Mouse (Mus musculus) forebrain, embryonic 14.5 days (tissue): ENCODE measurements around the gene Pnkp. TPM values are rescaled to one million over a fixed set of nuclear protein-coding genes. Genes with fewer than 3 reads are reported as not detected.

ENCODE experiments used
- ATAC-seq: fragments of 200-750 bp; cut with Nextera tagmentation; 2 replicates; pipeline ENCODE4 v1.8.0; 2017; ENCODE audit warnings: mild to moderate bottlenecking, moderate library complexity
- DNase-seq: peaks from one replicate; pipeline ENCODE4 v3.0.0-alpha.2; 2015; ENCODE audit warnings: low spot score
- H3K27ac ChIP-seq: fragments of 300-500 bp; sonication (generic); 2 replicates; pipeline ENCODE4 v1.5.1; 2014; ENCODE audit warnings: low read depth, mild to moderate bottlenecking, control low read depth, low read length, moderate library complexity
- H3K27me3 ChIP-seq: fragments of 300-500 bp; sonication (generic); replicated peaks from 2 replicates; pipeline ENCODE4 v1.6.1; 2014; ENCODE audit warnings: low read length, control low read depth, mixed read lengths; ENCODE audit not compliant: control insufficient read depth, insufficient read depth
- H3K36me3 ChIP-seq: fragments of 300-500 bp; sonication (generic); 2 replicates; pipeline ENCODE4 v1.6.1; 2014; ENCODE audit warnings: low read length, control low read depth; ENCODE audit not compliant: control insufficient read depth, insufficient read depth
- H3K4me1 ChIP-seq: fragments of 300-500 bp; sonication (generic); 2 replicates; pipeline ENCODE4 v1.6.1; 2014; ENCODE audit warnings: antibody characterized with exemption, low read length, control low read depth; ENCODE audit not compliant: control insufficient read depth, insufficient read depth
- H3K4me2 ChIP-seq: fragments of 300-500 bp; sonication (generic); 2 replicates; pipeline ENCODE4 v1.6.1; 2014; ENCODE audit warnings: mild to moderate bottlenecking, control low read depth, low read length
- H3K4me3 ChIP-seq: fragments of 300-500 bp; sonication (generic); 2 replicates; pipeline ENCODE4 v1.5.1; 2014; ENCODE audit warnings: low read depth, low read length, control low read depth
- H3K9ac ChIP-seq: fragments of 300-500 bp; sonication (generic); 2 replicates; pipeline ENCODE4 v1.6.1; 2014; ENCODE audit warnings: mild to moderate bottlenecking, low read length, control low read depth, moderate library complexity
- H3K9me3 ChIP-seq: fragments of 300-500 bp; sonication (generic); replicated peaks from 2 replicates; pipeline ENCODE4 v1.6.1; 2016; ENCODE audit warnings: low read length, control low read depth, mixed read lengths; ENCODE audit not compliant: control insufficient read depth
- WGBS: fragments of 180-500 bp; shearing (Covaris S2); extraction: QIAGEN DNeasy Blood & Tissue Kit; methylation state at CpG from one replicate; pipeline ENCODE4 v1.1.7; 2014; 5-methylcytosine and 5-hydroxymethylcytosine counted together
- polyA plus RNA-seq: library from polyadenylated mRNA; unstranded; fragments of >200 nt; fragmentation: Nextera tagmentation; extraction: Ambion mirVana; gene quantifications from 2 replicates; pipeline ENCODE4 v1.2.1, GENCODE M21; 2014

The Pnkp gene
- polyA plus RNA-seq, 1 experiment from 2014 or later: 31.7 TPM

DNA sequence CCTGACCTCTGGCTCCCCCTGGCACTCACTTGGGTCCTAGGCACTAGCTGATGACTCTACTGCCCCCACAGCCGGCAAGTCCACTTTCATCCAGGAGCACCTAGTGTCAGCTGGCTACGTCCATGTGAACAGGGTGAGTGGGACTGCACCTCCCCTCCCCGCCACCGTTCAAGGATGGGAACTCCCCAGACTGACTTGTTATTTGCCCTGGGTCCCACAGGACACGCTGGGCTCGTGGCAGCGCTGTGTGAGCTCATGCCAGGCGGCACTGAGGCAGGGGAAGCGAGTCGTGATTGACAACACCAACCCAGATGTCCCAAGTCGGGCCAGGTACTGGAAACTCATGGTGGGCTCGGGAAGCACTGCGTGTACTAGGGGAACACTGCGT lies 4.5 kb downstream of the Pnkp start:
- Histone ChIP-seq H3K4me3 (no peak overlapping the region), H3K27me3 (no peaks in the 10 kb centered on the region), H3K9me3 (no peaks in the 10 kb centered on the region), H3K4me1 (peaks cover 20% of the 10 kb centered on the region), H3K4me2 (no peak overlapping the region), H3K27ac (peak overlapping the region; percentile 15; the same call in 1 of the 2 replicates), H3K36me3 (peaks cover 52% of the 10 kb centered on the region), H3K9ac (no peak overlapping the region)
- 82% methylated on average over 14 of the region's 14 CpGs for WGBS
- DNase-seq (no peak), ATAC-seq (no peak)

DNA sequence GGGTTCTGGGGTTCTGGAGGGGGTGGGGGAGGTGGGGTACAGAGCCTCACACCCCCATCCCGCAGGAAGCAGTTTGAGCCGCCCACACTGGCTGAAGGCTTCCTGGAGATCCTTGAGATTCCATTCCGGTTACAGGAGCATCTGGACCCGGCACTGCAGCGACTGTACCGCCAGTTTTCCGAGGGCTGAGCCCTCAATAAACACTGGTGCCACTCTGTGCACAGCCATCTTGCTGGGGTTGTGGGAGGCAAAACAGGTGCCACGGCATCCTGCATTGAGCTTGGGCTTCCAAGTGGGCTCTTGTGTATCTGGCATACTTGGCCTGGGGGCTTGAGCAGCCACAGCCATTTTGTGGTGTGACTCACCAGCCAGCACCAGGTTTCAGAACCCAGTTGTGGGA lies 5.5 kb downstream of the Pnkp start:
- ATAC-seq: no peak
- Histone ChIP-seq H3K27ac (no peak overlapping the region), H3K4me2 (no peak overlapping the region), H3K36me3 (peaks cover 56% of the 10 kb centered on the region), H3K9ac (no peak overlapping the region), H3K9me3 (no peaks in the 10 kb centered on the region), H3K27me3 (no peaks in the 10 kb centered on the region), H3K4me1 (peaks cover 25% of the 10 kb centered on the region), H3K4me3 (no peak overlapping the region)
- 87% methylated on average over 8 of the region's 8 CpGs for WGBS
- DNase-seq: no peak

DNA sequence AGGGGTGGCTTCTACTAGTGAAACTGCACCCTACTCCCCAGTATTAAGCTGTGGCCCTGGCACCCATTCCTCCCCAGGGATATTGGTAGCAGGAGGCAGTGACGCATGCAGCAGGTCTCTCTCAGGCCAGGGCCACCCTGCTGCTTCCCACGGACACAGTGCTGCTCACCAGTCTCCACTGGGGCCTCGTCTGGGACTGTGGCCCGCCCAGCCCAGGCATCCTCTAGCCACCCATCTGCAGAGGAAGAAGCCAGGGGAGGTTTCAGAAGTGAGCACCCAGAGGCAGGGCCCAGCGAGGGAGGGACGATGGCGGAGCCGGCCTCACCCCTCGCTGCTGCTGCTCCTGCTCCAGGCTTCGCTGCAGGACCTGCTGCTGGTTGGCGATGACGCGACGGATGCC lies 6.3 kb downstream of the Pnkp start:
- 89% methylated on average over 14 of the region's 14 CpGs for WGBS
- no peak for DNase-seq
- no peaks in the 10 kb centered on the region for H3K9me3 ChIP-seq
- no peak overlapping the region for H3K27ac ChIP-seq
- no peak for ATAC-seq
- H3K9ac ChIP-seq: no peak overlapping the region
- H3K27me3 ChIP-seq: no peaks in the 10 kb centered on the region
- peaks cover 28% of the 10 kb centered on the region for H3K4me1 ChIP-seq
- H3K4me2 ChIP-seq: no peak overlapping the region
- H3K4me3 ChIP-seq: no peak overlapping the region
- peaks cover 59% of the 10 kb centered on the region for H3K36me3 ChIP-seq

DNA sequence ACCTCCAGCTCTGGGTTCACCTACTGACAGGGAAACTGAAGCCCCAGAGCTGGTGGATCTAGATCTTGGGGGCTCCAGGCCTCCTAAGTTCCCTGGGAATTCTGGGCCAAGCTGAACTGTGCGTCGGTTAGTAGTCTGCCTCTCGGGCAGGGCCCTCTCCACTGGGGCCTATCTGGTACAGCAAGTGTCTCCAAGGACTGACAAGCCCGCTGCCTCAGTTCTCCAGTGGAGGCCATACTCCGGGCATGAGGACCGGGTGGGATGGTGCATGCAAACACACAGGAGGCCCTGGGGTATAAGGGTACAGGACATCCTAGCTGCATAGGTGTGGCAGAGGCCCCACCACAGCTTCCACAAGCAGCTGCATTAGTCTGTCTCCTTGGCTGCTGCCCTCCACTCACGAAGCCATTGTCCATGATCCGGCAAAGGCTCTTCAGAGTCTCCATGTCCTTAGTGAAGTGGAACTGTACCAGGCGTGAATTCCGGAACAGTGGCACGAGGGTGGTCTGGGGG lies 7.1 kb downstream of the Pnkp start:
- no peak overlapping the region for H3K4me3 ChIP-seq
- H3K36me3 ChIP-seq: peaks cover 59% of the 10 kb centered on the region
- H3K9ac ChIP-seq: no peak overlapping the region
- no peaks in the 10 kb centered on the region for H3K9me3 ChIP-seq
- DNase-seq (no peak), ATAC-seq (no peak)
- H3K27ac ChIP-seq: no peak overlapping the region
- no peak overlapping the region for H3K4me2 ChIP-seq
- 85% methylated on average over 11 of the region's 11 CpGs for WGBS
- H3K27me3 ChIP-seq: no peaks in the 10 kb centered on the region
- H3K4me1 ChIP-seq: peaks cover 27% of the 10 kb centered on the region

DNA sequence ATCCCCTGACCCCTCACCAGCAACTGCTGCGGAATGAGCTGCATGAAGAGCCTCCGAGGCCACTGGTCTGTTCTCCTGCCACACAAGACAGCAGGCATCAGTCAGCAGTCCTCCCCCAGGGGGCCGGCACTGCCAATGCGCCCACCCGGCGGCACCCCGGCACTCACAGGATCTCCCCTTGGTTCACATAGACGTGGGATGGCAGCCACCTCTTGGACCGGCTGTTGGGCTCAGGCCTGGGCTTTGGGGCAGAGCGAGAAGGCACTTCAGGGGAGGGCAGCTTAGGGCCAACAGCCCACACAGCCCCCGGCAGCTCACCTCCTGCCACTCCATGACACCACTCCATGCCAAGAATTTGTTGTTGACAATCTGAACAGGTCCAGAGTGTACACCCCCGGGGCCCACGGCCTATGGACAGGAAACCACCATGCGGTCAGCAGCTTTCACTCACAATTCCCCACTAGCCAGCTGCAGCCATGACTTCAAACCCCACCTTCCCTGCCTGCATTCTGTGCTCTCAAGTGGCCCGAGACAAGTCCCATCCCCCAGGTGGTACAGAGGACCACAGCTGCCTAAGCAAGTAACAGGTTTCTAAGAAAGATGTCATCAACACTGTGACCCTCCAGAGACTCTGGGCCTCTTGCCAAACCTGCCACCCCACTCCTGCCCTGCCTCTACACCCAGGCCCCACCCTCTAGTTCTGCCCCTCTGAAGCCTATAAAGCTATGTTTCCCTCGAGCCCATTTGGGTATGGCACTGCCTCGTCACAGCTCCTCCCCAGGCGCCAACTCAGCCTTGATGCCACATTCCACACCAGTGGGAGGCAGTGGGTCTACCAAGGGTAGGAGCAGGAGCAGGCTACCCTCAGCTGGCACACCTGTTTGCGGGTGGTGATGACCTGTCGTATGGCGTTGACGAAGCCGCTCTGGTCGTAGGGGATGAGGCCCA lies 7.9 kb downstream of the Pnkp start:
- 84% methylated on average over 24 of the region's 24 CpGs for WGBS
- Histone ChIP-seq H3K4me2 (no peak overlapping the region), H3K4me1 (peaks cover 27% of the 10 kb centered on the region), H3K4me3 (no peak overlapping the region), H3K27ac (no peak overlapping the region), H3K36me3 (peaks cover 59% of the 10 kb centered on the region), H3K9ac (no peak overlapping the region), H3K9me3 (no peaks in the 10 kb centered on the region), H3K27me3 (no peaks in the 10 kb centered on the region)
- DNase-seq: no peak
- ATAC-seq: no peak

DNA sequence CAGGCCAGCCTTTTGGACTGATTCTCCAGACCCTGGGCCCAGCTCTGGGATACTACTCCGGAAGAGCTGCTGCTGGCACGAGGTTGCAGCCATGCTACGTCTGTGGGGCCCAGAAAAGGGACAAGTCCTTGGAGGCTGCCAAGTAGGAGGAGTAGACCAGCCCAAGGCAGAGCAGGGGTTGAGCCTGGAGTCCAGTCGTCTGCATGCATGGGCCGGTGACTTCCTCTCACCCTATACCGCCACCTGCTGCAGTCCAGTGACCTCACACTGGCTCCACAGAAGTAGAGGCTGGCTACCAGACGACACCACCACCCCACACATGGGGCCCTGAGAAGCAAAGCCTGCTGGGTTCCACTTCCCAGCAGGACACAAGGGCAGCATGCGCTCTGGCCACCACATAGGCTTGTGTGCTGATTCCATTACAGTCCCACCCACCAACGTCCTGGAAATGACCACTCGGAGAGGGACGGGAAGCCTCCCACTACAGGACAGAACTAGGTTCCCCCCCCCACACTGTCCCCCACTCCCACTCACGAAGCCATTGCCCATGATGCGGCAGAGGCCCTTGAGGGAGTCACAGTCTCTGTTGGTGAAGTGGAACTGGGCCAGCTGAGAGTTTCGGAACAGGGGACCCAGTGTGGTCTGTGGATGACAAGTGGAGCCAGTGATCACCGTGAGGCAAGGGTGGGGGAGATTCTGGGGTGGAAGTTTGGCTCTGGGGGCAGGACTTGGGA lies 9.5 kb downstream of the Pnkp start:
- H3K4me2 ChIP-seq: peak overlapping the region; percentile 98
- peaks cover 57% of the 10 kb centered on the region for H3K36me3 ChIP-seq
- H3K9ac ChIP-seq: peak overlapping the region; percentile 100
- DNase-seq: peak; percentile 47
- no peaks in the 10 kb centered on the region for H3K9me3 ChIP-seq
- peak overlapping the region; percentile 52; the same call in 1 of the 2 replicates for H3K27ac ChIP-seq
- ATAC-seq: no peak
- WGBS: 51% methylated on average over 15 of the region's 15 CpGs
- peaks cover 33% of the 10 kb centered on the region for H3K4me1 ChIP-seq
- H3K27me3 ChIP-seq: no peaks in the 10 kb centered on the region
- peak overlapping the region; percentile 98; the same call in 1 of the 2 replicates for H3K4me3 ChIP-seq

DNA sequence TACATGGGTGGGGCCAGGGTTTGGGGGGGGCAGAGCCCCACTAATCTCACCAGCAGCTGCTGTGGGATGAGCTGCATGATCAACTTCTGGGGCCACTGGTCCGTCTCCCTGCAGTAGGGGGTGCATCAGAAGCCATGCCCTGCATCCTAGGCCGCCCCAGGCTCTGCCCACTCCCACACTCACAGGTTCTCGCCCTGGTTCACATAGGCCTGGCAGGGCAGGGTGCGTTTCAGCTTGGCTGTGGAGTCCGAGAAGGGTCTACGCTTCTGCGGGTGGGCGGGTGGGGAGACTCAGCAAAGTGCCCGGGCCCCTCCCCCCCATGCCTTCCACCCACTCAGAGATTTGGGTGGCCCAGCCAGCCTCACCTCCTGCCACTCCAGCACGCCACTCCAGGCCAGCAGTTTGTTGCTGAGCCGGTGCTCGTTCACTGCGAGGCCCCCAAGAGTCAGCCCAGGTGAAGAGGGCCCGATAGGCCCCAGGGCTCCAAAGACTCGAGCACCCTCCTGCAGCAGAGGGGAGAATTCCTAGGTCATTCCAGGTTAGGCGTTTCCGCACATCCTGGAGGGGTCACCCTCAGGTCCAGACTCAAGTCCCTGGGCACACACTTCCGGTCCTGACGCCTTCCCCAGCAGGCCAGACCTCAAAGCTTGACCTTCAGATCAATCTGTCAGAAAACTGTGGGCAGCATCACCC lies 10.2 kb downstream of the Pnkp start:
- peaks cover 50% of the 10 kb centered on the region for H3K36me3 ChIP-seq
- ATAC-seq (no peak), DNase-seq (no peak)
- no peaks in the 10 kb centered on the region for H3K27me3 ChIP-seq
- H3K27ac ChIP-seq: no peak overlapping the region
- H3K4me2 ChIP-seq: peak overlapping the region; percentile 98
- peaks cover 33% of the 10 kb centered on the region for H3K4me1 ChIP-seq
- H3K9ac ChIP-seq: peak overlapping the region; percentile 100
- 76% methylated on average over 19 of the region's 19 CpGs for WGBS
- no peaks in the 10 kb centered on the region for H3K9me3 ChIP-seq
- H3K4me3 ChIP-seq: peak overlapping the region; percentile 98

DNA sequence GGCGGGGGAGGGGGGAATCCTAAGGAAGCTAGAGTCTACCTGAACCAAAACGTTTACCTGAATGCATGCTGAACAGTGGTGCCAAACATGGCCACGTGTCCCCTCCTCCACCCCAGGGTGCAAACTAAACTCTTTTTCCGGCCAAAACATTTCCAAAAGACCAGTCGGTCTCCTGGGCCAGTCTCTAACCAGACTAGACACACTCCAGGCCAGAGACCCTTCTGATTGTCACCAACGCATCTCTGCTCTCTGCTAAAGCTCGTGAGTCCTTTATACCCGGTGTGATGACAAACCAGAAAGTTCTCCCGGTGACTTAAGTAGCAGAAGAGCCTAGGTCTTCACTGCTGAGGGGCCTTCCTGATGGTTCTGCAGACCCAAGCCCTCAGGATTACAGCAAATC lies 10.9 kb downstream of the Pnkp start:
- peak overlapping the region; percentile 98 for H3K4me3 ChIP-seq
- H3K4me1 ChIP-seq: peaks cover 33% of the 10 kb centered on the region

More for the DNA sequence above, 10.9 kb downstream of the Pnkp start:
- no peaks in the 10 kb centered on the region for H3K9me3 ChIP-seq
- H3K27ac ChIP-seq: no peak overlapping the region
- peak overlapping the region; percentile 98 for H3K4me2 ChIP-seq
- ATAC-seq: no peak
- H3K9ac ChIP-seq: peak overlapping the region; percentile 100
- peaks cover 43% of the 10 kb centered on the region for H3K36me3 ChIP-seq
- 48% methylated on average over 9 of the region's 9 CpGs for WGBS
- H3K27me3 ChIP-seq: no peaks in the 10 kb centered on the region
- DNase-seq: no peak
